Mouse (Mus musculus) lung, adult 18-20 months (tissue): ENCODE results near the gene Agtpbp1.
A peak's percentile ranks its signal among the peaks of the same experiment; 100 is the strongest.

Experiments used
- DNase-seq, 2 experiments: peaks; one replicate each; pipeline ENCODE4 v3.0.0; 2022; ENCODE audit warnings: mixed read lengths in 2 of 2

Gene Agtpbp1

DNA sequence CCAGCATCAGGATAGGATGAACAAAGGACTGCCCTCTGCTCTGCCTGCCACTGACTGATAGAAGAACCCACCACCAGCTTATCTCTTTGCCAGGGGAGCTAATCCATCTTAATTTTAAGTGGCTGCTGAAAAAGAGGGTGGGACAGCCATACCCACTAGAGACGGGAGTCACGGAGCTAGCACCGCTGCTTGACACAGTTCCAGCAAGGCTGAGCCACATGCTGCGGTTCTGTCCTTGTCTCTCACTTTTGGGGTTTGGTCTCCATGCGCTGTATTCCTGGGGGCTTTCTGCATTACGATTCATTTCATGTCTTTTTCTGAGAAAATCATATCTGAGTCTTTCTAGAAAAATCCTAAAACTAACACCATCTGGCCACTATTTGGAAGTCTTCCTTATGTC lies 13.9 kb downstream of the Agtpbp1 start:
- DNase-seq = no peak

DNA sequence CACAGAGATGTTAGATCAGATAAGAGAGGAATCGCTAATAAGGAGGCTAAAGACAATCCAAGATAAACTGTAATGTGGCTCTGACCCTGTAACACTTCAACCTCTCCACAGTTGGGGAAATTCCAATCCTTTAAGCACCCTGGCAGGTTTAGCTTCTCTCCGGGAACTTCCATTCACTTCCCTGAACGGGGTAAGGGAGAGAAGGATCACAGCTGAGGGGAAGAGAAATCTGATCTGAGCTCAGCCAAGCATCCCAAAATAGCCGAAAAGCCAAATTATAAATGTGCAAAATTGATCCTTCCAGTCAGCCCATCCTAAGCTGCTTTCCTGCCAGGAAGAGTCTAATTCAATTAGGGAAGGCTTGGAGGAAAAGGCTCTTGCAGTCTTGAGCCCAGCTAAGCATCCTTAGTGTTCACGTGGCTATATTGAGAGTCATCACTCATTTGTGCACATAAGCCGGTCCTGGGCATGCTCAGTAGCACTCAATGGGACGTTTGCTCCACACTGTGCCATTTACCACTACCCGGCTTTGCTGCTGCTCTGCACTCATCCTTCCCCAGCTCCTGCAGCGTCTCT lies 19.0 kb downstream of the Agtpbp1 start:
- no peak for DNase-seq

DNA sequence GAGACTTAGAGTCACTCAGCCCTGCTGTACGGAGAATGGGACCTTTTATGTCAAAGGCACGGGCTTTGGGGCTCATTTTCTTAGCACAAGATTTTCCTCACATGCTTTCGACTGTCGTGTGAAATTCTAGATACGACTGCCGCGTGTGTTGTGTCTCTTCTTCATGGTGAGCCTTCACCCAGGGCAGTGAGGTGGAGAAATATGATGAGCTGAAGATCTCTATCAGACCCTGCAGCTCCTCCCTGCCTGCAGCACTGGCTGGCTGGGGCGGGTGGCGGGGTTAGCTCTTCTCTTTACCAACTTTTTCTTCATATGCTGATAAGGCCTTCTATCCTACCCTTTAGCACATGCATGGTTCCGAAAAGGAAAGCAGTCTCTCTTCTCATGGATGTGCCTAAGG lies 20.1 kb downstream of the Agtpbp1 start:
- DNase-seq = no peak

DNA sequence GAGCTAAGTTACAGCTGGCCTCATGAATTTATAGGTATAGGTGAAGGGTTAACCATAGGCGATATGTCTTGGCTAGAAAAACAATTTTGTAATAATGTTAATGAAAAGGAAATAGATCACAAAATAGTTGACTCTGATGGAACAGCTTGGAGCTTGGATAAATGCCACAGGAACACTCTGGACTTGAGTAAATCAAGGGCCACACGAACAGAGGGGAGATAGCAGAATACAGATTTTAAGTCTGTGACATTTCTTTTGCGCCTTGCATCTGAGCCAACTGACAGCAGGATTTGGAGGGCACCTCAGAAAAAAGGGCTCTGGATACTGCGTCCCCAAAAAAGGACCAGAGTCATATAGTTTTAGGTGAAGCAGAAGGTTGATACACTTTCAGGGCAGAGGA lies 20.5 kb downstream of the Agtpbp1 start:
- no peak for DNase-seq

DNA sequence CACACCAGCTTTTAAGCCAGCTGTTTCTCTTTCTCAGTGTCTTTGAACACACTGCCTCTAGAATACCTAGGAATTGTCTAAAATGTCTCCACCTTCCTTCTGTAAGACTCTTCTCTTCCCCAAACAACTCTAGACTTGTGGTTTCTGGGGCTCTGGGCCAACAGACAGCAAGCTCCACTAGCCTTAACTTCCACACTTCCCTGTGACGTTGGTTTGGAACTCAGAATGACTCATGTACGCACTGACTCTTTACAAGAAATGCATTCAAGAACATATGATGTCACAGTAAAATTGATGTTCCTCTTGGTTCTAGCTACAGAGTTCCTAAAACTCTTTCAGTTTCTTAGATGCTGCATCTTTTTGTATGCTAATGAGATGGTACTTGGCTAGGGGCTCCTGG lies 22.6 kb downstream of the Agtpbp1 start:
- DNase-seq = no peak

DNA sequence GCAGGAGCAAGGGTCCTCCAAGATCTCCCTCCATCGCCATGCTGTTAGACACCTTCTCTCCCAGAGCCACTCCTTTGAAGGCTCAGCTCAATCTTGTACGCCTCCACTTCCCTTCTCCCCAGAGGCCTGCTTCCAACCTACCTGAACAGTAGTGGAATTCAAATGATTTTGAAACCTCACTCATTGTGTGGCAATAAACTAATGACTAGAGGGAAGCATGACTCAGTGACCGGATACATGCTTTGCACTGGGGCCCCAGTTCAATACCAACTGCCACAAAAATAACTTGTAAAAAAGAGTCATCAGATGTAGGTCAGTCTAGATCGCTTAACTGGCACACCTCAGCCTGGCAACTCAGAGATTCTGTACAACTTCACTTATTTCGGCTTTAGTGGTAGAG lies 26.3 kb downstream of the Agtpbp1 start:
- DNase-seq = no peak

DNA sequence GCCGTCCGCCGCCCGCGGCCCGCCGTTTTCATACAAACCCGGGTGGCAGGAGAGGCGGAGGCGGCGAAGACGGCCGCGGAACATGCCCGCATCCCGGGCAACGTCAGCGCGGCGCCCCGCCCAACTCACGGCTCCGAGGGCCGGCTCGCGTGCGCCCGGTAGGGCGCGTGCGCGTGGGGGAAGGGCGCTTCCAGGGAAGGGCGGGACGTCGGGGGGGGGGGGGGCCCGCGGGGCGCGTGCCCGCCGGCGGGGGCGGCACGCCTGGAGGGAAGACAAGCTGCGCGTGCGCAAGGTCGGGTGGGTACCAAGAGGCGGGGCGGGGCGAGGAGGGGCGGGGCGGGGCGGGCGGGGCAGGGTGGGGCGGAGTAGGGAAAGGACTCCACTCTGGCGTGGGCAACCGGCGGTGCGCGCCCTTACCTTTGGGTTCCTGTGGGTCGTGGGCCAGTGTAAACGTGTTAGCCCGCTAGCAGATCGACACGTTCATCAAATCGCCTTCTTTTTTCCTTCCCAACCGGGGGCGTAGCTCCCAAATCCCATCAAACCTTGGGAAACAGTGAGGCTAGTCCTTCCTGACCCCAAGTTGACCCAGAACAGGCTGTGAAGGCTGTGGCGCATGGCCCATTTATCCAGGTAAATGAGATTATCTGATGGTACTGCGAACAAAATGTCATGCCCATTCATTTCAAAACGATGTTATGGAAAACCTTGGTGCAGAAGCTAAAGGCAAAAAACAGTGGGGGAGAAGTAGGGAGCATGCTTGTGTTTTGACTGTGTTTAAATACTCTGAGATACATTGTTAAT lies 27.6 kb downstream of the Agtpbp1 start:
- peak; percentile 87 to 92 for DNase-seq

DNA sequence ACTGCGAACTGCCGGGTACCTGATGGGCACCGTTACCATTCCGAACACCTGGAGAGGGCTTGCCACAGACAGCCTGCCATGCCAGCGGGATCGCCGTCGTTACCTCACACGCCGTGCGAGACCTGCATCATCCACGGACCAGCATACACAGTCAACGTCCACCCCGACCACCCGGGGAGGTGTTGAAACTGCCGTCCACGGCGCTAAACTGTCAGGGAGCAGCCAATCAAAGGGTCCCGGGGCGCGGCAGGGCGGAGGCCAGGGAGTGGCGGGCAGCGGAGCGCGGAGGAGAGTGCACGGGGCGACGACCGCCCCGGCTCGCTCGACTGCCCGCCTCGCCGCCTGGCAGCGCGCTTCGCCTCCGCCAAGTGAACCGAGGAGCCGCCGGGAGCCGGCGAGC lies 28.4 kb downstream of the Agtpbp1 start:
- peak; percentile 60 to 66 for DNase-seq

DNA sequence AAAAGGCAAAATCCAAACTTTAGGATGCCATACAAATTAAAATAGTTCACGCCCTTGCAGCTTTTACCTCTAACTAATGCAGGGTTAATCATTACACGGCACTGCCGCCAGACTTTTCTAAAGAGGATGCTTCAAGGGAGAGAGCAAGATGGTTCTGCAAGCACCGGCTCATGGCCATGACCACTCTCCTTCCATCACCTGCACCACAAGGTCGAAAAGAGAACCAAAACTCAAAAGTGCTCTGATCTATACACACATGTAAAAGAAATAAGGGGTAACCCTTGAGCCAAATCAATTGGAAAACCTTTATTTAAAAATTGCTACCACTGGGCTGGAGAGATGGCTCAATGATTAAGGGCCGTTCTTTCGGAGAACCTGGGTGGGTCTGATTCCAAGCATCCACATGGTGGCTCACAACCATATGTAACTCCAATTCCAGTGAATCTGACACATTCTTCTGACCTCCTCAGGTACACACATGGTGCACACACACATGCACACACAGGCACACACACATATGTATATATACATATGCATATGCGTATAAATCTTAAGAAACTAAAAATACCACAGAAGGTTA lies 29.3 kb downstream of the Agtpbp1 start:
- no peak for DNase-seq

DNA sequence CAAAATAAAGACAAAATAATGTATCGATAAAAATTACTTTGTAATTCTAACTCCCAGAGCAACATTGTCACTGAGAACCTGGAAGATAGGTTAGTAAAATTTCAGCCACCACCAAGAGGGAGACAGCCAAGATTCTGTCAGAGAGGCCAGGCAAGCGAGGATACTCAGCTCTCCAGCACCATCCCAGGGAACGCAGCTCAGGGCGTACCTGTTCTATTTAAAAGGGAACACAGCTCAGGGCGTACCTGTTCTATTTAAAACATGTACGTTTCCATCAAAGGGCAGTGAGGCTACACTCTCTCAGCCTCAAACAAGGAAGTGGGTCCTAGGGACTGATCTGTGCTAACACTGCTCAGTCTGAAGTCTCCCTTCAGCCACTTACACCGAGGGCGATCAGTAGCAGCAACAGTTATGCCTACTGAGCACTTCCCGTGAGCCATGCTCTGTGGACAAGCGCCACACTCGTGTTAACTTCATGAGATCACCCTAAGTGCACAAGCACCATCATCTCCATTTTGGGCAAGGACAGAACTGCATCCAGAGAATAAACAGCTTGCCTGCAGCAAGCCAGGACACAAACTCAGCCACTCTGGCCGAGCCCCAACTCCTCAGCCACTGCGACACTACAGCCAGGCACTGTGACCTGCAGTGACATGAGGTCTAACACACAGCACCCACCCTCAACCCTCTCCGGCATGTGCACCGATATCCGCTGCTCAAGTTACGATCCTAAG lies 30.1 kb downstream of the Agtpbp1 start:
- DNase-seq = no peak

DNA sequence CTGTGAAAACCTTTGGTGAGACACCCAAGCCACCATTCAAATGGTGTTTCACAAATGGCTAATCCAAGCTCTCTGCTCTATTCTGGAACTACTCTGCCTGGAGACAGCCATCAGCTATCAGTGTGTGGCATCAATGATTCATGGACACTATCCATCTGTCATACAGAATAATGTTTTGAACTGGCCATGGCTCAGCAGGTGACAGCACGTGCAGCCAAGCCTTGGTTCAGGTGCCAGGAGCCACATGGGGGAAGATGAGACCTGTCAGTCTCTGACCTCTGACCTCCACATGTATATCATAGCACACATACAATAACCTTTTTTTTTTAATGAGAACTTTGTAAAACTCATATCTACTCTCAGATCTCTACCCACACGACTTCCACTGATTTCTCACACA lies 32.3 kb downstream of the Agtpbp1 start:
- no peak for DNase-seq

DNA sequence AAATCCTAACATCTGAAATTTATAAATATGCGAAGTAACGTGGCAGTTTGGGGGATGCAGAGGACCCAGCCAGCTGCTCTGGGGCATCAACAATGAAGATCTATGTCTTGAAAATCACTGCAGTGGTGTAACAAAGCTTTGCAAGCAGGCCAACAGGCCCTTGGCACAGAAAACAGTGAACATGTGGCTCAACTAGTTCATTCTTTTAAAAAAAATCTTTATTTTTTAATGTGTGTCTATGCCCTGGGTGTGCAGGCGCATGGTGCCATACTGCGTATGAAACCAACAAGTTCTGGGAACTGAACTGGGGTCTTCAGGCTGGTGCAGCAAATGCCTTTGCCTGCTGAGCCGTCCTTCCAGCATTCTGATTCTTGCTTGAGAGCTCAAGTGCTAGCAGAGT lies 32.7 kb downstream of the Agtpbp1 start:
- no peak for DNase-seq

DNA sequence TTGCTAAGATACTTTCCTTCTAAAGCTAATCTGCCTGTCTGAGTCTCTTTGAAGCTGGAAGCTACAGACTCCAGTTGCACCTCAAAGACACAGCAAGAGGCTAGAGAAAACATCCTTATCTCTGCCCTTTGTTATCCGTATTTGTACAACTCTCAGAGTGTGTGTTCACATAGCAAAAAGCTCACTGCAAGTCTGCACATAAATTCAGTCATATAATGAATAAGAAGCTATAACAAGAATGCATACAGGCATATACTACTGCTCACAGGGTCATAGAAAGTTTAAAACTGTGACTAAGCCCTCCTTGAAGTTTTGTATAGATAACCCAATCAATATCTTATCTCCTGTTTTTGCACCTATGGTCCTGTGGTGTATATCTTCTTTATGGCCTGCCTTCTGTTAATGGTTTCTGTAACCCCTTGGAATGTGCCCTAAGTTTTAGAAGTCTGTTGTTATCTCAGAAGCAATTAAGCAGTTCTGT lies 35.7 kb downstream of the Agtpbp1 start:
- no peak for DNase-seq

DNA sequence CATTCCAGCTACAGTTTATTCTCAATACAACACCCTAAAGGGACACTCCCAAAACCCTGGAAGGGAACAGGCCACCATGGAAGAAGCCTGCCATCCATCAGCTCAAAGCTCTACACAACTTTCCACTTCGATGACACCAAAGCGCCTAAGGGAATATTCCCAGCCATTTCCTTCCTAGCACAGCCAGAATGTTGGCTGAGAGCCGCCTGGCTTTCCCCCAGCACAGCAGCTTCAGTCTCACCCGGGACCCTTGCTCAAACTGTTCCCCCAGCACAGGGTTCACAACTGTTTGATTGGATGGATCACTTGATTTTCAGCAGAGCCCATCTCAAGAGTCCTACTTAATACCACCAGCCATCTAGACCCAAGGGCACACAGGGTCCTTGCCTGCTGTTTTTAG lies 37.3 kb downstream of the Agtpbp1 start:
- no peak for DNase-seq

DNA sequence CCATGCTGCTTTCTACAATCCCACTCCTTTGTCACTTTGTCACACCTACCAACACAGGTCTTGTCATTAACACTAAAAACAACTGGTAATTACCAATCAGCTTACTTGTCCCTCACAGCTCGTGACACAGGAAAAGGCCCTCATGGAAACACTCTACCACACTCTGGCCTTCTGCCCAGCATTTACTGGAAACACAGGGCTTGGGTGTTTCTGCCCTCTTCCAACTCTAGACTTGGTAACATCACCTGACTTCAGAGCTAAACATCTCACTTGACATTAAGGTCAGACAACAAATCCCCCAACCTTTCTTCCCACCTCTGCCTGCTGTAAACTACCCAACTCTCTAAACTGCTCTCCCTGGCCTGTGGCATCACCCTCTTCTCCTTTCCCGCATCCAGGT lies 37.9 kb downstream of the Agtpbp1 start:
- peak; percentile 27 to 46 for DNase-seq

DNA sequence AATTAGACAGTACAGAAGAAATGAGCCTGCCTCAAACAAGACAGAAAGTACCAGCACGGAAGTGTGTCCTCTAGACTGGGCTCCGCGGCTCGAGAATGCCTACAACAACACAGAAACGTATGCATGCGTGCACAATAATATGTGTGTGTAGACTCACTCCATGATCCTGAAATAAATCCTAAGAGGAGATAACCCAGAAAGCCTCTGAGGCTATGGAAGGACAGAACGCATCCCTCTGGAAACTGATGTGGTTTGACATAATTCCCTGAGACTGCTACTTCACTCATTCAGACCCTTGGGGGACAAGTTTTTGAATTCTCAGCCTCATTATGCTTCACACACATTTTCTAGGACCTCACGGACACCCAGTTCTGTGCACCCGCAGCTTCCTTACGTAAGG lies 42.6 kb downstream of the Agtpbp1 start:
- DNase-seq = no peak

DNA sequence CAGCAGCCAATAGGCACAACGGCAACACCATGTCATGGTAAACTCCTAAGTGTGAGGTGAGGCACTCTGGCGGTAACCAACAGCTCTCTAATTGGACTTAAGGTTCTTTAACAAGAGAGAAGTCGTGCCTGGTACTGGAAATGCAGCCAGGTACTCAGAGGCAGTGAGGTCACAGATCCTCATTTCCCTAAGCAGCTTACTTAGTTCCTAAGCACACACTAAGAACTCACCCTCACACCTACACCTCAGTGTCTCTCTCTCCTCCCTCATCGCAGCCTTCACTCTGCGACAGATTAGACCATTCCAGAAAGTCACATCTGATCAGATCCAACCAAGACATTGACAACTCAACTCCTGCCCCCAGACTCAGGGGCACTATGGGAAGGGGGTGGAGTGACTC lies 45.0 kb downstream of the Agtpbp1 start:
- DNase-seq = peak in 1 of 2 experiments; percentile 34

DNA sequence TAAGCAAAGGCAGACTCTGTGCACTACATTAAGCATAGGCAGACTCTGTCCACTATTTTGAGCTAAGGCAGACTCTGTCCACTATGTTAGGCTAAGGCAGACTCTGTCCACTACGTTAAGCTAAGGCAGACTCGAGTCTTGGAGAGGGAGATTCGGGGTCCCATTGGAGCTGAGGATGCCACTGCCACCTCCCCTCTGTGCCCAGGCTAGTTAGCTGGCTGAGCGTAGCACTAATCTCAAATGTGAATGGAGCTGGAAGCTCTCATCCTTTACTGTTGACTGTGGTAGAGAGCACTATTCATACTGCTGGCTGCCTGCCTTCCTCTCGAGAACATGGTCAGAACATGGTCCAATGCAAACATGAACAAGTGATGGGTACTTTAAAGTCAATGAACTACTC lies 46.4 kb downstream of the Agtpbp1 start:
- DNase-seq = peak; percentile 26 to 42

DNA sequence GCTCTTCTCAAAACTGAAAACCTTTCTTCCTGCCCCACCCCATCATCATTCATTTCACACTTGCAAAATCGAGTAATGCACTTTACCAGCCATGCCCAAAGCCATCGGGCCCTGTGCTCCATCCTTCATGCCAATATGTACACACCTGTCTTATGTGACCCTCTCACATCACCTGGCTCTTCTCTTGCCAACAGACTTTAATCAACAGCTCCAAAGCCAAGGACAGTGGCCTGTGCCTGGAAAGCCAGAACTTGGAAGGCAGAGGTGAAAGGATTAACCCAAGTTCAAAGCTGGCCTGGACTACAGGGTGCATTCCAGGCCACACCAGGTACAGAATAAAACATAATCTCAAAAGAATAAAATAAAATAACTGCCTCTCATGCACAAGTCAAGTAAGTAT lies 48.4 kb downstream of the Agtpbp1 start:
- DNase-seq = no peak

DNA sequence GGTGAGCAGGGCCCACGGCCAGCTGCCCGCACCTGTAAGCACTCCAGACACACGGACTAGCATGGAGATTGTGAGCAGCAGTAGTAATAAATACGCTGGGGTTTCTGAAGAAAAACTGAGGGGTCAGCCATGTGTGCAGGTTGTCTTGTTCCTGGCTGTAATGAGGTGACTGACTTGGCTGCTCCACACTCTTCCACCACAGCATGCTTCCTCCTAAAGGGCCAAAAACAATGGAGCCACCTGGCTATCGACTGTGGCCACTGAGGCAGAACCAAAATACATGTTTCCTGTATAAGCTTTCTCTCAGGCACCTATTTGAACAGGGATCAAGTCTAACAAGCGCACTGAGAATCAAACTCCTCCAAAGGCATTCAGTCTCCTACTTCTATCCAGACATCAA lies 49.3 kb downstream of the Agtpbp1 start:
- DNase-seq = no peak

DNA sequence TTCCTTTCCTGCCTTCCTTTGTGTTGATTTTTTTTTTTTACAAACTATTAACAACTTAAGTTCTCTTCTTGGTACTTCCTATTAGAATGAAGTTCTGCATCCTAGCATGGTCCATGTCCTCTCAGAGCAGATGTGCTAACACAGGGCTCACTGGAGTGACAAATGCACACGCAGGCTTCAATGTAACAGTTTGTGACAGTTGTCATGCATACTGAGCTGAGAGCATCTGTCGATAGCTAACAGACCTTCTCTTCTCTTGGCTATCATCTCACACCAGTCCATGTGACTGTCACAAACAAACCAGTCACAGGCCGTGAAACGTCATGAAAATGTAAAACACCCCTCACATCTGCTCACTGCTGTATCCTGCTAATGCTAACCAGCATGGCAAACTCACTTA lies 50.7 kb downstream of the Agtpbp1 start:
- DNase-seq = no peak

DNA sequence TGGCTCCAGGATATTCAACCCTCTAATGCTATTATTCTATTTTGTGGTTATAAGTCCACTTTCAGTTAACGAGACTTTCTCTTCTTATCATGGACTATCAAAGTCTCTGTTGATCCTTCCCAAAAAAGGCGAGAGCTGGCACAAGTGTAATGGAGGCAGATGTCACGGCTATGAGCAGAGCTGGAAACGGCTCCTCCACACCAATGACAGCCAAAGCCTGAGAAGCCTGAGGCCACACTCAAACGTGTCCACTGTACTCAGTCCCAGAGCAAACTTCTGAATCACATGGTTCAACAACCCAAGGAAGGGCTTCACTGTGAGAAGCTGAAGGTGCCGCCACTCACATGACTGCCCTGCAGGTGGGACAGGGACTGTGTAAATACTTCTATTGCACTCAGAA lies 51.7 kb downstream of the Agtpbp1 start:
- no peak for DNase-seq

DNA sequence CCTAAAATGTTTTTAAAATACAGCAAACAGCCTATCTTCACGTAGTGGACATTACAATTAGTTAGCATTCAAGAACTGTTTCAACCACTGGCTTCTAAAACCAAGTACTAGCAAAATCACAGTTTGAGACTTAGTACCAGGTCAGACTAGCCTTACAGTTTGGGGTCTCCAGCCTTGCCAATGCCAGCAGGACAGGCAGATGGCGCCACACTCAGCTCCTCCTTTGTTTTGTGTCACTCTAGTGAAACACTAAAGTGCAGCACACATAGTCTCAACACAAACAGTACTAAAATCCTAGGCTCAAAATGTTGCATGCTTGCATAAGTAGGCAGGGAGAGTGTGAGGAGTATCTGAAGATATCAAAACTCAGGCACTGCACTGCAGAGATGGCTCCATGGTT lies 53.8 kb downstream of the Agtpbp1 start:
- DNase-seq = no peak

DNA sequence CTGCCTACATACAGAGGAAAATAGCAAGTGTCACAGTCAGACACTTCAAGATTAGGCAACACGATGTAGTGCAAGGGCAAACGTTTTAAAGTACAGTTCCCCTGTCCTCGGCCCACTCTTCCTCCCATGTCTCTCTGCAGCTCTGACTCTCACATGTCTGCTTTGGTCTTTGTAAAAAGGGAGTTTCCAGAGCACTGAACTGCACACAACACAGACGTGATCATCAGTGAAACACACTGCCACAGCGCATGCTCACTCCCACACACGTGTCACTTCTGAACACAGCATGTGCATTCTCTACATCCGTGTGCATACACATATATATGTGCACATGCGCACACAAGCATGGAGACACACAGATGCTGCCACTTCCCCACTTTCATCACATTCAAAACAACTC lies 54.5 kb downstream of the Agtpbp1 start:
- no peak for DNase-seq
